Mouse (Mus musculus) T-helper 17 cell (primary cell): ENCODE results near the gene Ikbke.
"Not testable (repeated sequence)": the region's sequence is repeated elsewhere in the genome, so short reads cannot be mapped to it uniquely, and the experiment has no call there.

Source experiments
- in situ Hi-C, 2 experiments: fragments of 300-600 bp; cut with MboI, MseI; formaldehyde crosslinking; loops; 1 replicate in 1 of 2; 2 replicates in 1 of 2; pipeline ENCODE4 v1.15.1; 2025; ENCODE audit warnings: high pct_unique_total_duplicates in 2 of 2

Gene Ikbke

DNA sequence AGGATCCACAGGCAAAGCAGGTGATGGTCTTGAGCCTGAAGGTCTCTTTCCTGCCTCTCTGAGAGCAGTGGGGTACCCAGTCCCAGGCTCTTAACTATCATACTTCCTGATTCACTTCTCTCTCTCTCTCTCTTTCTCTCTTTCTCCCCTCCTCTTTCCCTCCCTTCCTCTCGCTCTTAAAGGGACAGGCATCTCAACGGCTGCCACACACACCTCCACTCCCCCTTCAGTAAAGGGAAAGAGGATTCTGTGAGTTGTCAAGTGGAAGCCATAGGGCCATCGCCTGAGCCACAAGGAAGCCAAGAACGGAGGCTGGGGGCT is at the start of gene Ikbke:
Ikbke (minus strand) TSS at position 151 of the 321 bp plus-strand sequence.
- in situ Hi-C loops, result no loop called here

DNA sequence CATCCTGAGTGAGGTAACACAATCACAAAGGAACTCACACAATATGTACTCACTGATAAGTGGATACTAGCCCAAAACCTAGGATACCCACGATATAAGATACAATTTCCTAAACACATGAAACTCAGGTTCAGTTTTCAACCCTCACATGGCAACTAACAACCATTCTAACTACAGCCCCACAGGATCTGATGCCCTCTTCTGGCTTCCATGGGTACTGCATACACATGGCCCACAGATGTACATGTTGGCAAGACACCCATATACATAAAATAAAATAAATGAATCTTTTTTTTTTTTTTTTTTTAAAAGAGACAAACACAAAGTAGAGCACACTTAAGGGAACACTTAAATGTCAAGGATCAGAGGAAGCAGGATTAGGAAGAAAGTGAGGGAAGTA is 49.7 kb upstream of the Ikbke start:
- in situ Hi-C loops, result not testable (repeated sequence)

DNA sequence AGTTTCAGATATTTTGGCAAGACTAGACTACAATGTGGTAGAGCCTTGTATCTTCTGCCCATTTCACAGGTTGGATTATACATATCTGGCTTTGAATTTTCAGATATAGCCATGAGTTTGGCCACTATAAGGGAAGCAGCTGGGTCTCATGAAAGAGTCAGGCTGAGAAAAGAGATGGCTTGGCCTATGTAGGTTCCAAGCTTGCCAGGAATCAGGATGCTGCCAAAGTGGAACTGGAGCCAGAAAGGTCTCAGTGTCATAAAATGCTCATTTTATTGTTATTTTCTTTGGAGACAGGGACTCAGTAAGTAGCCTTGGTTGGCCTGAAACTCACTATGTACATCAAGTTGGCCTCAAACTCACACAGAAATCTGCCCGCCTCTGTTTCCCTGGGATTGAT is 47.8 kb upstream of the Ikbke start:
- in situ Hi-C loops, result no loop called here

DNA sequence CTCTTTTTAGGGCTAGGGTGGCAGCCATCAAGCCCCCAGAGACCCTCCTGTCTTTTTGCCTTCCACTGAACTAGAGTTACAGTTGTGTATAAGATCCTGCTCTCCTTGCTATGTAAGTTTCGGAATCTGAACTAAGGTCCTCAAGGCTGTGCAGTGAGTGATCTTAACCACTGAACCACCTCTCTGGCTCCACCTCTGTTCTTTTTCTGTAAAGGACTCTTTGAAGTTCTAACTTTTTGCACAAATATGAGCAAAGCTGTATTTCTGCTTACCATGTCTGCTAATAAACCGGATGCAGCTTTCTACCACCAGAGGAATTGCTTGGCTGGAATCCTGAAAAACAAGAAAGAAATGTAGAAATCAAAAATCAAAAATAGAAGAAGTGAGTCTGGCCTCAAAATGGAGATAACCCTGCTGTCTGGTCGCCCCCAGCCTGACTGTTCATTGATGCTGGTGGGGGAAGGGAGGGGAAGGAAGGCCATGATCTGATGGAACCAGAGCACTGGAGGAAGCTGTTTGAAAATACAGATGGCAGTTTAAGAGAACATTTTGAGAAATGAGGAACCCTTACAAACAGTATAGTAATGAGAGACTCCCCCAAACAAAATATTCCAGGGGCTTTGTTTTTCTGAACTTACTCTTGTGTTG is 45.5 kb upstream of the Ikbke start:
- in situ Hi-C loops, result loop anchor here in 1 of 2 experiments (5.0 kb wide), 1 partner anchor 38 kb away; no protein-coding TSS in a partner anchor

DNA sequence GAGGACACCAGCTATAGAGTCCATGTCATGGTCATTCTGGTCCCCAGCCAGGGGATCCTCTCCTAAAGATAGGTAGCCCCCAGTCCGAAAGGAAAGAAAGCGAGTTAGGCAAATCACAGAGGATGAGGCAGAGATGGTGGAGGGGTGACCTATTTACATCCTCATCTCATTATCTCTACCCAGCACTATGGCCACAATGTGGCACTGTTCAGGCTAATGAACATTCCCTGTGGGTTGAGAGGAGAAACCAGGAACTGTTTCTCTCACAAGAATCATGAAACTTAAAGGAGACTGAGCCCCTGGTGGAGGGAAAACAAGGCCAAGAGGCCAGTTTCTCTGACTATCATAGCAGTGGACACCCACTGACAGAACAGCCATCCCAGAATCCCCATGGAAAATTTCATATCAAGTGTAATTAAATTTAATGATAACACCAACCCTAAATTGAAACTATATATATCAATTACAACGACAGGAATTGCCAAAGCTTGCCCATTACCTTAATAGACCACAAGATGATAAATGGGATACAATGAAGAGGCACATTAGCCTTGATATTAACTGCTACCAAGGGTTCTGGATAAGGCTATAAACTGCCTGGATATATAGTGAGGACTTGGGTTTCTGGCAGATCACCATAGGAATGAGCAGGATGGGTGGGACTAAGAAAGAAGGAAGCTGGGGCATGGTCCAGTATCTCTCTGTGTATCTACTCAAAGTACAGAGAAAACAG is 40.4 kb upstream of the Ikbke start:
- in situ Hi-C loops, result loop anchor here in 1 of 2 experiments (5.0 kb wide), 1 partner anchor 32 kb away; no protein-coding TSS in a partner anchor

DNA sequence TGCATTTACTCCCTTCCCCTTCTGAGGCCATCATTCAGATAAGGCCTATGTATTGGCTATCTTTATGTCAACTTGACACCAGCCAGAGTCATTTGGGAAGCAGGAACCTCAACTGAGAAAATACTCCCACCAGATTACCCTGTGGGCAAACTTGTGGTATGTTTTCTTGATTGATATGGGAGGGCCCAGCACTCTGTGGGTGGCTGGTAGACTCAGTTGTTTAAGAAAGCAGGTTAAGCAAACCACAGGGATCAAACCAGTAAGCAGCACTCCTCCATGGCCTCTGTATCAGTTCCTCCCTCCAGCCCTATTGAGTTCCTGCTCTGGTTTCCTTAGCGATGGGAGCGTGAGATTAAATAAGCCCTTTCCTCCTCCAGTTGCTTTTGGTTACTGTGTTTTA is 39.0 kb upstream of the Ikbke start:
- in situ Hi-C loops, result no loop called here

DNA sequence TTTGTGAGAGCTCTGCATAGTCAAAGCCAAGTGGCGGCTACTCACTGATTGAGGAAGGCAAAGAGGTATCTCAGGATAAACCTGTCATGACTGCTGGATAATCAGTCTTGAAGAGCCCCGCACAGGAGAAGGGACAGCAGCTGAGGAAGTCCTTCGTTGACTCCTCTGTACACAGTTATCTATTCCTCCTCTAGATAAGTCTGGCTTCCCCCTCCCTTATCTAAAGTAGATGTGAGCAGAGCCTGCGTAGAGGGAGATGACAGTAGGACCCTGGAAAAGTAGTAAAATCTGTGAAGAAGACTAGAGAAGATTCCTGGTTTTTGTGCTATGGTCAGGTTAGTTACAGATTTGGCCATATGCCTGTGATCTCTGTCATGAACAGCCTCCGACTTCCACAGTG is 38.2 kb upstream of the Ikbke start:
- in situ Hi-C loops, result no loop called here

DNA sequence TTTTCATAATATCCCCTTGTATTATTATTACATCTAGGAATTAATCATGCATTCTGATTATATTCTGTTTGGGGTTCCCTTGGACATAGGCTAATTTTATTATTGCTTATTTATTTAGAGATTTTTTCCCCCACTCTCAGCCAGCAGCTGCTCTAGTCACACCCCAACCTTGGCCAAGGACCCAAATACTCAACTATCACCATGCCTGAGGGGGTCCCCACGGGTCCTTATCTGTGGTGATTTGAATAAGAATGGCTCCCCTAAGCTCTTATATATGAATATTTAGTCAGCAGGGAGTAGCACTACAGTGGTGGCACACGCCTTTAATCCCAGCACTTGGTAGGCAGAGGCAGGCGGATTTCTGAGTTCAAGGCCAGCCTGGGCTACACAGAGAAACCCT is 31.9 kb upstream of the Ikbke start:
- in situ Hi-C loops, result no loop called here

DNA sequence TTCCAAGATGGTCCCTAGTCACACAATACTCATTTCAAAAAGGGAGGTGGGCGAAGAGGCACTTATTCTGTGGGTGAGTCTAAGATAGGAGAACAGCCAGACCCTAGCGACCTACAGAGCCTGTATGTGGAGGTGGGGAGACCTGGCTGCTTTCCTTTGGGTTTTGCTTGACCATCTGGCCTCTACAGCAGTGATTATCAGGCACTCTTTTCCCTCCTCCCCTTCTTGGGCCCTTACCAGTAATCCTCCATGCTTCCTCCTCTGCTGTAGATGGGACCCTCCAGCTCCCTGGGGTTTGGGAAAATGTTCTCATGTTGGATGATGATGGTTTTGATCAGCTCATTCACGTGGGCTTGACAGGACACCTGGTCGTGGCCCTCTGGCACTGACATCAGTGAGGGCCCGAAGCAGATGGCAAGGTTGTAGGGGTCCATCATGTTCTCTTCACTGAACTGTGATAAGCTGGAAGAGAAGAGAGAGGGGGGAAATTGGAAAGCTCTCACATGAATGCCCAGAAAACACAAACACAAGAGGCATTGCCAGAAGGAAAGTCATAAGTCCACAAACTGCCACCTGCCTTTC is 30.9 kb upstream of the Ikbke start:
- in situ Hi-C loops, result no loop called here

DNA sequence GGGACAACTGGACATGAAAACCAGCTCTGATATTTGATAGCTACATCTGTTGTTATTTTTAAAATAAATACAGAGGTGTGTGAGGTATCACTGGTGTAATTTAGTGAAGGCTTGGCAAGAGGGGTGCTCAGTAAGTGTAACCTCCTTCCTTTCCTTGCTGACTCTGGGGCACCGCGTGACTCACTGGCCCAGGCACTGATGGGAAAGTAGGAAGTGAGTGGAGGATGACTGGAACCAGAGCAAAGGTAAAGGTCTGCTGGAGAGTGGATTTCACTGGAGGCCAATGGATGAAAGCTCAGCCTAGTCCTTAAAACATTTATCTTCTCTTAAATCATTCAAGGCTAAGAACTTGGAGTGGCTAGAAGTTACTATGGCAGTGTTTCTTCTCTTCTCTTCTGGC is 21.3 kb upstream of the Ikbke start:
- in situ Hi-C loops, result no loop called here

DNA sequence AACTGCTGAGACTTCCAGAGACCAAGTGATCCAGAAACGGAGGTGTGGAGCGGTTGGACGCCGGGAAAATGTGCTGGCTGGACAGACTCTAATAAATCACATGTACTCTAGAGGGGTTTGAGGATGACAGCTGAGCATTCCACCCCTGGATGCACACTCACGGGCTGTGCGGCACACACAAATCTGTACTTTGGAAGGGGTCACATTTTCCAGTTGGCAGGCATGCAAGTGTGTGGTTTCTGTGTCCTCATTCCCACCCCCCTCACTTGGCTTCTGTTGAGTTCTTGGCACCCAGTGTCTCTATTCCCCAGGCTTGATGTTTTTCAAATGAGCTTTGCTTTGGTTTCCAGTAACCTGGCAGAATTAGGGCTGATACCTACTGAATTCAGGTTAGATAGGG is 20.4 kb upstream of the Ikbke start:
- in situ Hi-C loops, result no loop called here

DNA sequence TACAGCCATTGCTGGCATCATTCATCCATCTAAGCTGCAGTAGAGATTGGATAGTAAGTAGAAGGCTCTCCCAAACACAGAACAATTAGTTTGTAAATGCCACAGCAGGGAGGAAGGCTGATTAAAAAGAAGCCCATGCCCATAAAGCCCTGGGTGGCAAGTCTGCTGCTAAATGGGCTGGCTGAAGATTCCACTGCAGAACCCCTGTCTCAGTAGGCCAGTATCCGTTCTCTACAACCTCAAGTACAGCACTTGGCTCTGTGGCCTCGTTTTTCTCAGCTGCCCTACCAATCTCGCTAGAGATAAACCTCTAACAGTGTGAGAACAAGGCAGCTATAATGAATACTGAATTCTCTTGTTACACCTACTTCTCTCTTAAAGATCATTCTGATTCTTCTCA is 19.8 kb upstream of the Ikbke start:
- in situ Hi-C loops, result no loop called here

DNA sequence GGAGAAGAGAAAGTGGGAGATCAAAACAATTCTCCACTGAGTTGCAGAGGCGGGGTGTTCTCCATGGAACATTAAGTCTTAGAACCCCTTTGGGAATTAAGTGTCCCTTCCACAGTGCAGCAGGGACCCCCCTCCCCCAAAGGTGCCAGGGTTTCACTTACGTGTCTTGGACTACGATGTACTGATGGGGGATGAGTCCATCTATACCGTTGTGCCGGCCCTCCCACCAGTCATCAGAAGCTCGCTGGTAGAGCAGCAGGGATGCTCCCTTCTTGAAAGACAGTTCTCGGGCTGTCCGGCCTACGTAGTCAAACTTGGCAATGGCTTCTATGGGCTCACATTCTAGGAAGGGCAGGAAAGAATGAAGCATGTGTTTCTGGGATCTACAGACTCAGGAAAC is 18.8 kb upstream of the Ikbke start:
- in situ Hi-C loops, result no loop called here

DNA sequence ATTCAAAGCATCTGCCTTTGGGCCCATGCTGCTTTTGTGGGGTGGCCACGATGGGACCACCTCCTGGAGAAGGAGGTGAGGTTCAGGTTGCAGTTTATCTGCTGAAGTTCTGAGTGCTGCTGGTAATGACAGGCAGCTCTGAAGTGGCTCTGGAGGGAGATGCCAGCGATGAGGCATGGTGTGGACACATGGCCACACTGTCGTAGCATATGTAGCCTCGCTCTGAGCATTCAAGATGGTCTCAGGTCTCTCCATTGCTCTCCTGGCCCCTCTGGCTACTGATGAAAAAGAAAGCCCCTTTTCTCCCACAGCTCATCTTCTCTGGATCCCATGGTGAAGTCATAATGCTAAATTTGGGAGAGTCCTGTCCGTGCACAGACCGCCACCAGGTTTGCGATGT is 17.3 kb upstream of the Ikbke start:
- in situ Hi-C loops, result no loop called here

DNA sequence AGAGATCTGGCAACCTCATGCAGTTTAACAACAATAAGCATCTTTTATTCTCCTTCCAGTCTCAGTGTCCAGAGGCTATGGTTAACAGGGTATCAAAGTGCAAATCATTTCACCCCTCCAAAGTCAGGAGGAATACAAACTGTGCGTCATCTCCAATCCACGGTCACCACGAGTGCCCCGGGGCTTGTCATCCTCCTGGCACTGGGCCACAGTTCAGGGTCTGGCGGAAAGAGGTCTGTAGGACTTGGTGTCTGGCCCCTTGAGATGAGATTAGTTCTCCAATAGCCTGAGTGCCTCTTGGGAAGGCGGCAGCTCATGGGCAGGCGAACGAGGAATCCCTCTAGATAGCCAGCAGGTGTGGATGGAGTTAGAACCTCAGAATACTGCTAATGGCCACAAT is 15.8 kb upstream of the Ikbke start:
- in situ Hi-C loops, result no loop called here

DNA sequence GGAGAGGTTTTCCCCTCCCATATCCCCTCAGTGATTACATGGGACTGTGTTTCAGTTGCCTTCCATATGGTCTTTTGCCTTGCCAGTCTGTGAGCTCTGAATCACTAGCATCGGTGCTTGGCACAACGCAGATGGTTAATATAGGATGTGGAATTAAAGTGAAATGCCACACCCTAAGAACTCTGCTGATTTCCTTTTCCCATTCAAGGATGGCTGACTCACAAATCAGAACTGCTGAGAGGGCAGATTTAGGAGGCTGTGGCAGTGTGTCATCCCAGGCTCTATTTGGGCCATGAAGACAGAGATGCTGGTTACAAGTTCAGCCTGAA is 14.5 kb upstream of the Ikbke start:
- in situ Hi-C loops, result loop anchor here in 1 of 2 experiments (5.0 kb wide), 1 partner anchor 263 kb away; no protein-coding TSS in a partner anchor

DNA sequence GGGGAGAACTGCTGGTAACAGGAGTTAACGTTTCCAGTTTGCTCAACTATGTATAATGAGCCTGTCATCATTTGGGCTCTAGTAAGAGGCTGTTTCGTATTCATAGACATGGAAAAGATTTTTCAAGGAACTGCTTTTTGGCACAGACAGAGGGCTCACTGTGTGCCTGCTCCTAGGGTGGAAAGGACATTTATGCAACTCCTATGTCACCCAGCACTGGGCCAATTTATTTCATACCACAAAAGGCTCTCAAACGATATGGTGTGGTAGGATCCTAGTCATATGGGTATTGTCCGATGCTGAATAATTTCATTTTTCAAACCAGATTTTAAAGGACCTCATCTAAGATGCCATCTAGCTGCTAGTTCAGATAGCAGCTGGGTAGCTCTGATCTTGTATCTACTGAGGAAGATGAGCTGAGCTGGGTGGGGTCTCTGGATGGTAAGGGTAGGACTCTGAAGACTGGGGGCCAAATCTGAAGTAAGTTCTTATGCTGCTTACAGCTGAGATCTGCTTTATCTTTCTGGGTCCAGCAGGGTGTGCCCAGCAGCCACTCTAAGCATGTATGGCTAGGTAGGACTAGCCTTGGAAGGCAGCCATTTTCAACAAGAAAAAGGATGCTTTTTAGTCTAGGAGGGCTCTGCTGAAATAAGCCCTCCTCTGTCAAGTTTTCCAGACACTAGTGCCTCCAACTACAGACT is 14.0 kb upstream of the Ikbke start:
- in situ Hi-C loops, result loop anchor here in 1 of 2 experiments (5.0 kb wide), 1 partner anchor 264 kb away; no protein-coding TSS in a partner anchor

DNA sequence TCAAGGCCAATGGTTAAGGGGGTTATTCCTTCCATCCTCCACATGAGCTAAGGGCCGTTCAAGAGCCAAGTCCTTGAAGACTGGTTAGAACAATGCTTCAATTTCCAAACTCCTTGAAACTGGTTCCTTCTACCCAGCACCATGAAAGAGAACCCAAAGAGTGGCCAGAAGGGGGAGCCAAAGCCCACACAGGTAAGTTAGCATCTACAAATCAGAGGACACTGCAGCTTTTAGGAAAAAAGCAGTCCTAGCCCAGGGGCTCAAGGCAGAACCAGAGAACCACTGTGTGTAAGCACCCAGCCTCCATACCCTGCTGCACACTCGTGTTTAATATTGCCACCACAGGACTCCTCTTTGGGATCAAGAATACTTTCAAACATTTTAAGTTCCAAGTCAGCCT is 11.2 kb upstream of the Ikbke start:
- in situ Hi-C loops, result loop anchor here in 1 of 2 experiments (5.0 kb wide), 1 partner anchor 267 kb away; no protein-coding TSS in a partner anchor

DNA sequence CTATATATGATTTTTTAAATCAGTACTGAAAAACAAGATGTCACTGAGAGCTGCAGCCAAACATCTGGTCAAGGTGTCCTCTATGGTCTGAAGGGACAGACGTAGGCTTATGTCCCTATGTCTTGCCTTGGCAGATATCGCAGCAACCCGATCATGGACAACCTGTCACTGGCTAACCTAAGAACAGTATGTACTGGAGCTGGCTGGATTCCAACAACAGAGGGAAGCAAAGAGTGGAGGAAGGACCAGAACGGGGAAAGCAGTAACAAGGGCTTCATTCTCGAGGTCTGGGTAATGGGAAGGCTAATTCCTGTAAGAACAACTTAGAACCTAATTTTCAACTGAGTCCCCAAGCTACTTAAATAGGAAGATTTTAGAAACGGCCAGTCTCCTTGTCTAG is 9.5 kb upstream of the Ikbke start:
- in situ Hi-C loops, result loop anchor here in 1 of 2 experiments (5.0 kb wide), 2 partner anchors 33 to 263 kb away; no protein-coding TSS in a partner anchor

DNA sequence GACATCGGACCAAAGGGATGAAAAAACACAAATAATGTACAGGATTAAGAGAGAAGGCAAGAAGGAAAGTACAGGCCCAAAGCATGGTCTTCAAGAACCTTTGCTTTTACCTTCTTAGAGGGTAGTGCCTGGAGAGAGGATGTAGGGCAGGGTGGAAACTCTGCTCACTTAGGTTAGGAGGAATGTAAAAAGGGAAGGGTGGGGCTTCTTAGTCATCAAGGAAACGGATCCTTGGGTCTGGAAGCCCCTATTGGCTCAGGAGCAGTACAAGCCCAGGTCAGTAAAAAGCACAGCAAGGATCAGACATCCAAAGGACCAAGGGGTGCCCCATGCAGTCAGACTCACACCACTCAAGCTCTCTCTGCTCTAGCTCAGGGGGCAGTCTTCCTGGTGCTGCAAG is 7.9 kb upstream of the Ikbke start:
- in situ Hi-C loops, result loop anchor here in 1 of 2 experiments (5.0 kb wide), 2 partner anchors 35 to 265 kb away; no protein-coding TSS in a partner anchor

DNA sequence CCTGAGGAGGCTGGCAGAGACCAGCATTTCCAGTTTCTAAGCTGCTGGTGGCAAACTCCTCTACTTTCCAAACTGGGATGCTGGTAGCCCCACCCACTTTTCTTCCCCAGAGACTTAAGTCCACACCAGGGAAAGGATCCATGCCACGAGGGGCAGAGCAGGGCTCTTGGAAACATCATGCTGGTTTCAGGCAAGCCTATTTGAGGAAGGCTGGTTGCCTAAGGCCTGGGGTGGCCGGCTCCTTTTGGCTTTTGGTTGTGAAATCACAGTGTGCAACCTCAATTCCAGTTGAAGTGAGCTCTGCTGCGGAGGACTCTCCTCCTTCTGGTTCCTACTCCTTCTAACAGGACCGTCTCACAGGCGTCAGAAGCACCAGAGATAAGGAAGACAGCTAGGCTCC is 7.4 kb upstream of the Ikbke start:
- in situ Hi-C loops, result loop anchor here in 1 of 2 experiments (5.0 kb wide), 2 partner anchors 35 to 265 kb away; no protein-coding TSS in a partner anchor

DNA sequence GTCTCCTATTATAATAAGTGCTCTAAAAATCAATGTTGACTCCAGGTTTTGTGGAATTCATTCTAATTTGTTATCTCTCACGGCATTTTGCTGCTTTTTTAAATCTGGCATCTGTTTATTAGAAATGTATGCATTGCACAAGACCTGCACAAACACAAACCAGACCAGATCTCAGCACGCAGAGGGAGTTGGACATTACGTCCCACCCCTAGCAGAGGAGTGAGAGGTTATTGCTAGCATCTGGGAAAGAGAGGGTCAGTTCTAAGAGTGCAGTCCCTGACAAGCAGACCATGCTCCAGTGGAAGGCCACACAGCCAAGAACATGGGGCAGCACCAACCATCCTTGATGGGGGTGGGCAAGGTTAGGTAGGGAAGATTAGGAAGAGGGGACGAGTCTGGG is 5.2 kb upstream of the Ikbke start:
- in situ Hi-C loops, result loop anchor here in 1 of 2 experiments (5.0 kb wide), 2 partner anchors 38 to 268 kb away; no protein-coding TSS in a partner anchor
